ENCODE assay signal across 8 mouse cellular contexts in genomic region chrX:71364554-71364991, GRCm38 (mm10). TPM values are rescaled to one million over a fixed set of nuclear protein-coding genes. Genes with fewer than 3 reads are reported as not detected.
DNase-seq lines count a peak whose midpoint lies in the region; ATAC-seq and TF ChIP-seq lines count a peak whose summit lies in the region.

TSS of gene Mtmr1 (plus strand) at chrX:71364760.

- WGBS in embryonic facial prominence, embryonic 14.5 days: 17% methylated on average over 4 of the region's 47 CpGs
- 7% methylated on average over 37 of the region's 47 CpGs for WGBS in heart, adult 2 months
- 13% methylated on average over 34 of the region's 47 CpGs for WGBS in limb, embryonic 15.5 days
- 23% methylated on average over 25 of the region's 47 CpGs for WGBS in midbrain, postnatal 0 days

- peak within 1 kb of the TSS; percentile 63 for H3K4me3 ChIP-seq in embryonic facial prominence, embryonic 14.5 days (ENCODE audit: low read depth, low read length)
- H3K4me3 ChIP-seq in heart, adult 2 months: peak within 1 kb of the TSS; percentile 53
- H3K4me3 ChIP-seq in limb, embryonic 15.5 days: peak within 1 kb of the TSS; percentile 63
- peak within 1 kb of the TSS; percentile 59 for H3K4me3 ChIP-seq in midbrain, postnatal 0 days (ENCODE audit: low read depth, low read length)

- peak; percentile 90 for ATAC-seq in embryonic facial prominence, embryonic 14.5 days (ENCODE audit: low read depth)
- peak; percentile 82 for ATAC-seq in limb, embryonic 15.5 days (ENCODE audit: insufficient number of reproducible peaks, low FRiP score, low TSS enrichment, low read depth)
- peak; percentile 93 for ATAC-seq in midbrain, postnatal 0 days (ENCODE audit: low FRiP score)

- H3K9me3 ChIP-seq in embryonic facial prominence, embryonic 14.5 days (ENCODE audit: control insufficient read depth, low read length): no peaks in the 10 kb centered on the region
- no peaks in the 10 kb centered on the region for H3K9me3 ChIP-seq in limb, embryonic 15.5 days
- H3K9me3 ChIP-seq in midbrain, postnatal 0 days (ENCODE audit: low read length): no peaks in the 10 kb centered on the region

- no peak for TF ChIP-seq EP300 in heart, adult 2 months (IDR thresholded peaks at IDR 0.05; ENCODE audit: insufficient read depth, low read depth, low read length)

- H3K79me2 ChIP-seq in heart, adult 2 months (replicated peaks; ENCODE audit: control insufficient read depth, insufficient read depth, low read length): no peaks in the 10 kb centered on the region

- no peaks in the 10 kb centered on the region for H3K36me3 ChIP-seq in embryonic facial prominence, embryonic 14.5 days (ENCODE audit: control insufficient read depth, insufficient read depth, low read length)
- no peaks in the 10 kb centered on the region for H3K36me3 ChIP-seq in heart, adult 2 months (ENCODE audit: control insufficient read depth, insufficient read depth, low read length)
- H3K36me3 ChIP-seq in limb, embryonic 15.5 days: no peaks in the 10 kb centered on the region
- H3K36me3 ChIP-seq in midbrain, postnatal 0 days (ENCODE audit: insufficient read depth, low read length): no peaks in the 10 kb centered on the region

- H3K9ac ChIP-seq in embryonic facial prominence, embryonic 14.5 days (ENCODE audit: low read depth, low read length): peak within 1 kb of the TSS; percentile 71
- peak within 1 kb of the TSS; percentile 93 for H3K9ac ChIP-seq in heart, adult 2 months (ENCODE audit: low read depth, low read length)
- peak within 1 kb of the TSS; percentile 40 for H3K9ac ChIP-seq in limb, embryonic 15.5 days
- peak within 1 kb of the TSS; percentile 79 for H3K9ac ChIP-seq in midbrain, postnatal 0 days (replicated peaks; ENCODE audit: low read length, poor library complexity, severe bottlenecking)

- no peaks in the 10 kb centered on the region for H3K4me1 ChIP-seq in embryonic facial prominence, embryonic 14.5 days (ENCODE audit: control insufficient read depth, insufficient read depth, low read length)
- H3K4me1 ChIP-seq in heart, adult 2 months (ENCODE audit: control insufficient read depth, insufficient read depth, low read length): peaks cover 3% of the 10 kb centered on the region
- H3K4me1 ChIP-seq in limb, embryonic 15.5 days: no peaks in the 10 kb centered on the region
- H3K4me1 ChIP-seq in midbrain, postnatal 0 days (ENCODE audit: insufficient read depth, low read length): no peaks in the 10 kb centered on the region

- DNase-seq in 3T3-L1 (ENCODE audit: low read depth, low spot score): peak; percentile 68
- peak; percentile 50 to 53 for DNase-seq in adrenal gland, postnatal 4 days (ENCODE audit: low spot score in 2 of 2)
- DNase-seq in embryonic facial prominence, embryonic 14.5 days (ENCODE audit: low spot score): peak; percentile 69
- peak; percentile 89 to 91 for DNase-seq in heart, adult 2 months
- DNase-seq in kidney, adult 8-10 months: peak; percentile 81 to 84
- DNase-seq in midbrain, postnatal 0 days (ENCODE audit: low spot score): peak; percentile 70
- DNase-seq in spleen, postnatal 14 days (ENCODE audit: low spot score in 2 of 2): peak; percentile 56 to 73

- H3K4me2 ChIP-seq in embryonic facial prominence, embryonic 14.5 days (ENCODE audit: low read depth, low read length): peak within 1 kb of the TSS; percentile 59
- H3K4me2 ChIP-seq in limb, embryonic 15.5 days: peak within 1 kb of the TSS; percentile 58
- peak within 1 kb of the TSS; percentile 51 for H3K4me2 ChIP-seq in midbrain, postnatal 0 days (ENCODE audit: low read depth, low read length, poor library complexity, severe bottlenecking)

- 0 out of 2 replicates have a peak within 1 kb of the TSS, but pooled peaks have one; percentile 21 for H3K27ac ChIP-seq in embryonic facial prominence, embryonic 14.5 days (replicated peaks; ENCODE audit: low read depth, low read length)
- H3K27ac ChIP-seq in heart, adult 2 months: peak within 1 kb of the TSS; percentile 65
- peak within 1 kb of the TSS; percentile 50 for H3K27ac ChIP-seq in limb, embryonic 15.5 days
- peak within 1 kb of the TSS; percentile 75 for H3K27ac ChIP-seq in midbrain, postnatal 0 days (ENCODE audit: low read depth, low read length)

- H3K27me3 ChIP-seq in embryonic facial prominence, embryonic 14.5 days (replicated peaks; ENCODE audit: control insufficient read depth, insufficient read depth, low read length): no peaks in the 10 kb centered on the region
- no peaks in the 10 kb centered on the region for H3K27me3 ChIP-seq in heart, adult 2 months (ENCODE audit: control insufficient read depth, insufficient read depth, low read length)
- no peaks in the 10 kb centered on the region for H3K27me3 ChIP-seq in limb, embryonic 15.5 days
- no peaks in the 10 kb centered on the region for H3K27me3 ChIP-seq in midbrain, postnatal 0 days (ENCODE audit: insufficient read depth, low read length)

- peak; percentile 65 for TF ChIP-seq CTCF in heart, adult 2 months (IDR thresholded peaks at IDR 0.05)
- TF ChIP-seq CTCF in midbrain, postnatal 0 days (IDR thresholded peaks at IDR 0.05): peak; percentile 45

- intact Hi-C loops in heart, adult 2 months (cut with DNase I): no loop called here

- TF ChIP-seq POLR2A in heart, adult 2 months (IDR thresholded peaks at IDR 0.05; ENCODE audit: insufficient read depth, low read depth, low read length): 0 out of 2 replicates have a peak, but pooled peaks have one; percentile 26

RNA-seq across cellular contexts. Expression of gene Mtmr1, which starts in this region (rescaled TPM):
- 10 to 100 TPM; 25.2 to 26.4 TPM for total RNA-seq in adrenal gland, postnatal 4 days (2021)
- polyA plus RNA-seq in embryonic facial prominence, embryonic 14.5 days (2014; fragmentation: Nextera tagmentation; extraction: Ambion mirVana): 15.9 and 17.9 TPM in 2 replicates
- 10 to 100 TPM; 21.4 to 30.0 TPM for total RNA-seq in heart, adult 2 months (2021)
- polyA plus RNA-seq in heart, adult 2 months (2012; rRNA removed): 8.3 and 13.4 TPM in 2 replicates
- polyA plus RNA-seq in limb, embryonic 15.5 days (2015; fragmentation: Nextera tagmentation; extraction: Ambion mirVana): 12.0 and 14.8 TPM in 2 replicates
- 27.7 and 36.5 TPM in 2 replicates for total RNA-seq in midbrain, postnatal 0 days (2014; rRNA removed)
- polyA plus RNA-seq in midbrain, postnatal 0 days (2015; fragmentation: Nextera tagmentation; extraction: Ambion mirVana): 9.9 and 11.3 TPM in 2 replicates

Comparison
In these comparisons a context has a peak if more than half of its experiments do, and no peak if none do; other contexts are left out.
1. Peak in every context shown above with its lines: DNase-seq, ATAC-seq, H3K4me3 ChIP-seq and H3K27ac ChIP-seq.
2. H3K27ac ChIP-seq: peak in every context shown above with its lines; median percentile 75 in midbrain, postnatal 0 days; 65 in heart, adult 2 months; 50 in limb, embryonic 15.5 days; 21 in embryonic facial prominence, embryonic 14.5 days.
3. H3K9ac ChIP-seq: peak in every context shown above with its lines; median percentile 93 in heart, adult 2 months; 79 in midbrain, postnatal 0 days; 71 in embryonic facial prominence, embryonic 14.5 days; 40 in limb, embryonic 15.5 days.